Mouse (Mus musculus) midbrain, postnatal 0 days (tissue): ENCODE measurements around the gene Greb1. TPM values are rescaled to one million over a fixed set of nuclear protein-coding genes. Genes with fewer than 3 reads are reported as not detected.
"Not testable (repeated sequence)": the region's sequence is repeated elsewhere in the genome, so short reads cannot be mapped to it uniquely, and the experiment has no call there.

Source experiments
- ATAC-seq: fragments of 200-750 bp; cut with Nextera tagmentation; 2 replicates; pipeline ENCODE4 v1.8.0; 2017; ENCODE audit warnings: moderate number of reproducible peaks, mild to moderate bottlenecking, moderate TSS enrichment, moderate library complexity; ENCODE audit not compliant: low FRiP score
- DNase-seq: peaks from one replicate; pipeline ENCODE4 v3.0.0-alpha.2; 2015; ENCODE audit warnings: low spot score
- H3K27ac ChIP-seq: fragments of 300-500 bp; sonication (generic); 2 replicates; pipeline ENCODE4 v1.5.1; 2014; ENCODE audit warnings: low read depth, mild to moderate bottlenecking, low read length, mixed read lengths
- H3K27me3 ChIP-seq: fragments of 300-500 bp; sonication (generic); 2 replicates; pipeline ENCODE4 v1.6.1; 2014; ENCODE audit warnings: low read length, control low read depth, mixed read lengths; ENCODE audit not compliant: insufficient read depth
- H3K36me3 ChIP-seq: fragments of 300-500 bp; sonication (generic); 2 replicates; pipeline ENCODE4 v1.6.1; 2014; ENCODE audit warnings: low read length, control low read depth, mixed read lengths; ENCODE audit not compliant: insufficient read depth
- H3K4me1 ChIP-seq: fragments of 300-500 bp; sonication (generic); 2 replicates; pipeline ENCODE4 v1.6.1; 2014; ENCODE audit warnings: mild to moderate bottlenecking, control low read depth, antibody characterized with exemption, low read length, mixed read lengths; ENCODE audit not compliant: insufficient read depth
- H3K4me2 ChIP-seq: fragments of 300-500 bp; sonication (generic); 2 replicates; pipeline ENCODE4 v1.6.1; 2014; ENCODE audit warnings: low read depth, mild to moderate bottlenecking, low read length, mixed read lengths; ENCODE audit not compliant: poor library complexity, severe bottlenecking
- H3K4me3 ChIP-seq: fragments of 300-500 bp; sonication (generic); 2 replicates; pipeline ENCODE4 v1.5.1; 2014; ENCODE audit warnings: low read depth, mild to moderate bottlenecking, low read length, moderate library complexity
- H3K9ac ChIP-seq: fragments of 300-500 bp; sonication (generic); replicated peaks from 2 replicates; pipeline ENCODE4 v1.6.1; 2014; ENCODE audit warnings: mild to moderate bottlenecking, low read length, moderate library complexity, mixed read lengths; ENCODE audit not compliant: poor library complexity, severe bottlenecking
- H3K9me3 ChIP-seq: fragments of 300-500 bp; sonication (generic); 2 replicates; pipeline ENCODE4 v1.6.1; 2016; ENCODE audit warnings: low read length, control low read depth
- CTCF ChIP-seq: IDR thresholded peaks from 2 replicates; pipeline ENCODE4 v1.5.1; 2016; ENCODE audit warnings: antibody characterized with exemption, mild to moderate bottlenecking
- WGBS: fragments of 180-500 bp; shearing (Covaris S2); extraction: QIAGEN DNeasy Blood & Tissue Kit; methylation state at CpG from one replicate; pipeline ENCODE4 v1.1.7; 2014; 5-methylcytosine and 5-hydroxymethylcytosine counted together
- polyA plus RNA-seq: library from polyadenylated mRNA; unstranded; fragments of >200 nt; fragmentation: Nextera tagmentation; extraction: Ambion mirVana; gene quantifications from 2 replicates; pipeline ENCODE4 v1.2.1, GENCODE M21; 2015
- total RNA-seq: library from RNA; depleted of rRNA; stranded (reverse); fragments of >200 nt; gene quantifications from 2 replicates; pipeline ENCODE4 v1.2.3, GENCODE M21; 2014

Gene Greb1
- total and polyA plus RNA-seq, 2 experiments from 2014 or later, result 0.39 to 1.3 TPM

- Histone ChIP-seq H3K9me3 (no peaks in the 10 kb centered on the region), H3K9ac (no peak overlapping the region), H3K4me3 (no peak overlapping the region), H3K4me1 (no peaks in the 10 kb centered on the region), H3K27me3 (no peaks in the 10 kb centered on the region), H3K4me2 (no peak overlapping the region), H3K36me3 (no peaks in the 10 kb centered on the region), H3K27ac (no peak overlapping the region)
- no peak for ATAC-seq
- no peak for TF ChIP-seq CTCF
- WGBS, result 53% methylated on average over 3 of the region's 3 CpGs
- DNase-seq, result no peak
Measured at GRCm38 (mm10) chr12:16723601-16724000, 77.1 kb downstream of the Greb1 start.

GRCm38 (mm10) chr12:16718660-16719315 lies 81.9 kb downstream of the Greb1 start:
- Histone ChIP-seq H3K27ac (no peak overlapping the region), H3K9me3 (no peaks in the 10 kb centered on the region), H3K4me2 (no peak overlapping the region), H3K4me1 (no peaks in the 10 kb centered on the region), H3K27me3 (no peaks in the 10 kb centered on the region), H3K4me3 (no peak overlapping the region), H3K36me3 (no peaks in the 10 kb centered on the region), H3K9ac (no peak overlapping the region)
- 49% methylated on average over 8 of the region's 8 CpGs for WGBS
- peak; percentile 92 for TF ChIP-seq CTCF
- DNase-seq (peak; percentile 82), ATAC-seq (0 out of 2 replicates have a peak, but pooled peaks have one; percentile 14)

- H3K4me3 ChIP-seq, result no peak overlapping the region
- H3K27ac ChIP-seq, result no peak overlapping the region
- ATAC-seq (no peak), DNase-seq (peak; percentile 27)
- 58% methylated on average over 1 of the region's 1 CpGs for WGBS
- H3K27me3 ChIP-seq, result no peaks in the 10 kb centered on the region
- no peak overlapping the region for H3K9ac ChIP-seq
- H3K4me1 ChIP-seq, result no peaks in the 10 kb centered on the region
- no peak overlapping the region for H3K4me2 ChIP-seq
- no peaks in the 10 kb centered on the region for H3K36me3 ChIP-seq
- TF ChIP-seq CTCF, result peak; percentile 84
- H3K9me3 ChIP-seq, result no peaks in the 10 kb centered on the region
Measured at GRCm38 (mm10) chr12:16717653-16718052, 83.0 kb downstream of the Greb1 start.

GRCm38 (mm10) chr12:16714616-16715015 lies 86.1 kb downstream of the Greb1 start:
- no peak overlapping the region for H3K9ac ChIP-seq
- H3K4me1 ChIP-seq, result no peaks in the 10 kb centered on the region
- no peak for TF ChIP-seq CTCF
- H3K4me3 ChIP-seq, result no peak overlapping the region
- no peaks in the 10 kb centered on the region for H3K27me3 ChIP-seq
- H3K4me2 ChIP-seq, result no peak overlapping the region
- no peak for ATAC-seq
- DNase-seq, result no peak
- no peaks in the 10 kb centered on the region for H3K36me3 ChIP-seq
- WGBS, result 95% methylated on average over 10 of the region's 10 CpGs
- no peaks in the 10 kb centered on the region for H3K9me3 ChIP-seq
- no peak overlapping the region for H3K27ac ChIP-seq

GRCm38 (mm10) chr12:16698691-16699090 lies 102.0 kb downstream of the Greb1 start:
- WGBS, result 89% methylated on average over 1 of the region's 1 CpGs
- H3K9me3 ChIP-seq, result no peaks in the 10 kb centered on the region
- TF ChIP-seq CTCF, result no peak
- no peak overlapping the region for H3K4me2 ChIP-seq
- no peak overlapping the region for H3K9ac ChIP-seq
- H3K4me3 ChIP-seq, result no peak overlapping the region
- no peak for DNase-seq
- H3K4me1 ChIP-seq, result no peaks in the 10 kb centered on the region
- no peaks in the 10 kb centered on the region for H3K27me3 ChIP-seq
- ATAC-seq, result no peak
- no peaks in the 10 kb centered on the region for H3K36me3 ChIP-seq
- no peak overlapping the region for H3K27ac ChIP-seq

- no peak for DNase-seq
- ATAC-seq, result no peak
Measured at GRCm38 (mm10) chr12:16696146-16696545, 104.5 kb downstream of the Greb1 start.

GRCm38 (mm10) chr12:16695252-16695651 lies 105.4 kb downstream of the Greb1 start:
- H3K4me2 ChIP-seq, H3K9me3 ChIP-seq, H3K36me3 ChIP-seq, ATAC-seq, H3K27me3 ChIP-seq, H3K9ac ChIP-seq, H3K4me1 ChIP-seq, DNase-seq, H3K4me3 ChIP-seq, H3K27ac ChIP-seq: not testable (repeated sequence)
- 98% methylated on average over 7 of the region's 8 CpGs for WGBS

More at GRCm38 (mm10) chr12:16696146-16696545, 104.5 kb downstream of the Greb1 start:
- Histone ChIP-seq H3K27me3 (no peaks in the 10 kb centered on the region), H3K4me3 (no peak overlapping the region), H3K9me3 (no peaks in the 10 kb centered on the region), H3K4me1 (no peaks in the 10 kb centered on the region), H3K9ac (no peak overlapping the region), H3K36me3 (no peaks in the 10 kb centered on the region), H3K4me2 (no peak overlapping the region), H3K27ac (no peak overlapping the region)
- WGBS, result 91% methylated on average over 13 of the region's 13 CpGs
- no peak for TF ChIP-seq CTCF
